Mouse (Mus musculus) c-Kit-positive CD71-positive TER-119-positive erythroid progenitor cells, embryonic 14.5 days (primary cell): ENCODE measurements at regions not wholly inside any gene's neighbourhood (a gene's known extent, or its start where the extent isn't known, plus 50 kb on each side); places are given as distances from the start of the nearest gene placed in this dataset.

Experiments
- DNase-seq: peaks from one replicate; pipeline ENCODE4 v3.0.0-alpha.2; 2013; ENCODE audit warnings: low spot score

GRCm38 (mm10) chr11:40624126-40624778 is 70.8 kb downstream of the Mat2b start:
- no peak for DNase-seq

GRCm38 (mm10) chr11:40620036-40620435 is 75.0 kb downstream of the Mat2b start:
- no peak for DNase-seq

- no peak for DNase-seq
These were observed 92.0 kb downstream of the Mat2b start for GRCm38 (mm10) chr11:40603008-40603407.

- DNase-seq = peak; percentile 35
These were observed 93.5 kb downstream of the Mat2b start for GRCm38 (mm10) chr11:40601572-40601909.

GRCm38 (mm10) chr11:40600773-40601571 is 94.0 kb downstream of the Mat2b start:
- no peak for DNase-seq

- DNase-seq = no peak
These were observed 94.8 kb downstream of the Mat2b start for GRCm38 (mm10) chr11:40599956-40600772.

- no peak for DNase-seq
These were observed 98.7 kb downstream of the Mat2b start for GRCm38 (mm10) chr11:40596347-40596746.

GRCm38 (mm10) chr11:40592056-40592455 is 102.9 kb downstream of the Mat2b start:
- DNase-seq = no peak

GRCm38 (mm10) chr11:40573758-40574139 is 121.3 kb downstream of the Mat2b start:
- DNase-seq = no peak

GRCm38 (mm10) chr11:40572953-40573757 is 121.8 kb downstream of the Mat2b start:
- no peak for DNase-seq

GRCm38 (mm10) chr11:40562866-40563265 is 132.1 kb downstream of the Mat2b start:
- no peak for DNase-seq

GRCm38 (mm10) chr11:40561983-40562382 is 133.0 kb downstream of the Mat2b start:
- no peak for DNase-seq

GRCm38 (mm10) chr11:40561400-40561799 is 133.6 kb downstream of the Mat2b start:
- no peak for DNase-seq

- DNase-seq = no peak
These were observed 136.5 kb downstream of the Mat2b start for GRCm38 (mm10) chr11:40558486-40558885.

- no peak for DNase-seq
These were observed 139.9 kb downstream of the Mat2b start for GRCm38 (mm10) chr11:40554867-40555794.

GRCm38 (mm10) chr11:40552054-40552453 is 142.9 kb downstream of the Mat2b start:
- no peak for DNase-seq

GRCm38 (mm10) chr11:40546596-40546995 is 148.4 kb downstream of the Mat2b start:
- no peak for DNase-seq

GRCm38 (mm10) chr11:40545537-40545936 is 149.5 kb downstream of the Mat2b start:
- DNase-seq = no peak

GRCm38 (mm10) chr11:40540229-40540628 is 154.8 kb downstream of the Mat2b start:
- no peak for DNase-seq

GRCm38 (mm10) chr11:40539776-40540175 is 155.2 kb downstream of the Mat2b start:
- DNase-seq = no peak

- no peak for DNase-seq
These were observed 158.7 kb downstream of the Mat2b start for GRCm38 (mm10) chr11:40536236-40536765.
